In the genomic region with DNA sequence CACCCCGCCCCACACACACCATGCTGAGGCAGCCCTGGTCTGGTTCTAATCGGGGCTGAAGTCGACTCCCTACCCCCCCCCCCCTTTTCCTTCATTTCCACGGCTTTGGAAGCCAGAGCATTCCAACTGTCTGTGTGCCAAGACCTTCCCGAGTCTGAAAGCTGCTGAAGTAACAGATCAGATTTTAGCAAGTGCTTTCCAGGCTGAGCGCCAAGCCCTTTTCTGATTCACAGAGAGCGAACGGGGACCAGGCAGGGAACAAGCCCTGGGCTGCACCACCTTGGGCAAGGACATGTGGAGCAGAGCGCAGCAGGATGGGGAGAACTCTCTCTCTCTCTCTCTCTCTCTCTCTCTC, we compare ENCODE assay signal across 9 mouse cellular contexts. TPM values are rescaled to one million over a fixed set of nuclear protein-coding genes. Genes with fewer than 3 reads are reported as not detected.
A peak's percentile ranks its signal among the peaks of the same experiment; 100 is the strongest.
DNase-seq lines count a peak whose midpoint lies in the region; ATAC-seq and TF ChIP-seq lines count a peak whose summit lies in the region.
"Had no signal": no experiment of that assay in that cellular context is flagged by ENCODE, and none has a peak within 500 bp of the region (broad histone marks: within the 10 kb centered on the region; RNA-seq: fewer than 3 reads in every experiment).

No protein-coding gene starts in this region.

- H3K4me3 ChIP-seq in intestine, embryonic 15.5 days (replicated peaks), result no peak overlapping the region
- peak overlapping the region; percentile 64 for H3K4me3 ChIP-seq in midbrain, embryonic 16.5 days (ENCODE audit: low read depth, low read length)
- no peak overlapping the region for H3K4me3 ChIP-seq in thymus, adult 2 months (ENCODE audit: control insufficient read depth, insufficient read depth, low read length)

- peaks cover 35% of the 10 kb centered on the region for H3K27me3 ChIP-seq in intestine, embryonic 15.5 days (replicated peaks)
- peaks cover 5% of the 10 kb centered on the region for H3K27me3 ChIP-seq in midbrain, embryonic 16.5 days (ENCODE audit: control insufficient read depth, insufficient read depth, low read depth, low read length)
- peaks cover 10% of the 10 kb centered on the region; the same call in 1 of the 2 replicates for H3K27me3 ChIP-seq in thymus, adult 2 months (ENCODE audit: control insufficient read depth, insufficient read depth, low read length)

- no peaks in the 10 kb centered on the region for H3K9me3 ChIP-seq in intestine, embryonic 15.5 days
- no peaks in the 10 kb centered on the region for H3K9me3 ChIP-seq in midbrain, embryonic 16.5 days (replicated peaks; ENCODE audit: control insufficient read depth, low read length, poor library complexity, severe bottlenecking)

- 5% methylated on average over 9 of the region's 9 CpGs for WGBS in intestine, embryonic 15.5 days
- WGBS in midbrain, embryonic 16.5 days, result 2% methylated on average over 9 of the region's 9 CpGs
- 26% methylated on average over 9 of the region's 9 CpGs for WGBS in thymus, adult 2 months

- peaks cover 4% of the 10 kb centered on the region; the same call in 1 of the 2 replicates for H3K36me3 ChIP-seq in intestine, embryonic 15.5 days
- H3K36me3 ChIP-seq in midbrain, embryonic 16.5 days (ENCODE audit: control insufficient read depth, insufficient read depth, low read length), result peaks cover 10% of the 10 kb centered on the region
- peaks cover 12% of the 10 kb centered on the region for H3K36me3 ChIP-seq in thymus, adult 2 months (ENCODE audit: control insufficient read depth, insufficient read depth, low read length)

- DNase-seq in cerebellum, adult 11 months, result peak; percentile 37
- DNase-seq in cerebellum, adult 9-10 months, result no peak
- DNase-seq in cerebellum, postnatal 4 days (ENCODE audit: low spot score in 2 of 2), result peak; percentile 43 to 76
- peak; percentile 75 to 91 for DNase-seq in gastrocnemius, postnatal 4 days (ENCODE audit: low spot score in 2 of 2)
- peak; percentile 28 to 90 for DNase-seq in left cerebral cortex, adult 8-10 months (ENCODE audit: low spot score in 2 of 2)
- no peak for DNase-seq in thymus, adult 2 months

- TF ChIP-seq CTCF in thymus, adult 2 months (IDR thresholded peaks at IDR 0.05; ENCODE audit: borderline replicate concordance, control insufficient read depth, extremely low read depth, insufficient read depth, low read length, poor library complexity), result no peak

- no peak for ATAC-seq in intestine, embryonic 15.5 days
- ATAC-seq in midbrain, embryonic 16.5 days, result peak; percentile 36

- H3K27ac ChIP-seq in intestine, embryonic 15.5 days, result no peak overlapping the region
- no peak overlapping the region; the same call in 1 of the 2 replicates for H3K27ac ChIP-seq in midbrain, embryonic 16.5 days (ENCODE audit: low read length)
- H3K27ac ChIP-seq in thymus, adult 2 months (ENCODE audit: control insufficient read depth, insufficient read depth, low read length), result no peak overlapping the region

- TF ChIP-seq POLR2A in thymus, adult 2 months (IDR thresholded peaks at IDR 0.05; ENCODE audit: control insufficient read depth, extremely low read depth, insufficient read depth, low read length, poor library complexity), result no peak

- peak overlapping the region; percentile 98; the same call in 1 of the 2 replicates for H3K4me2 ChIP-seq in intestine, embryonic 15.5 days (replicated peaks)
- H3K4me2 ChIP-seq in midbrain, embryonic 16.5 days (ENCODE audit: low read length), result peak overlapping the region; percentile 93

- peaks cover 25% of the 10 kb centered on the region for H3K4me1 ChIP-seq in intestine, embryonic 15.5 days (replicated peaks)
- H3K4me1 ChIP-seq in midbrain, embryonic 16.5 days (ENCODE audit: control insufficient read depth, insufficient read depth, low read length), result peaks cover 28% of the 10 kb centered on the region
- peaks cover 15% of the 10 kb centered on the region for H3K4me1 ChIP-seq in thymus, adult 2 months (replicated peaks; ENCODE audit: control insufficient read depth, insufficient read depth, low read length)

- no peak overlapping the region for H3K9ac ChIP-seq in intestine, embryonic 15.5 days
- H3K9ac ChIP-seq in midbrain, embryonic 16.5 days (ENCODE audit: low read depth, low read length), result peak overlapping the region; percentile 28; the same call in 1 of the 2 replicates

RNA-seq across cellular contexts. Expression of a gene that starts 1.1 kb away (rescaled TPM):
- total RNA-seq in gastrocnemius, postnatal 4 days (2021), result 10 to 100 TPM; 19.9 to 21.2 TPM
- 1.9 and 2.4 TPM in 2 replicates for polyA plus RNA-seq in intestine, embryonic 15.5 days (2015; fragmentation: Nextera tagmentation; extraction: Ambion mirVana)
- 1 to 10 TPM; 2.2 to 3.9 (median 3.0) TPM for total RNA-seq in left cerebral cortex, adult 8-10 months (2022)
- polyA plus RNA-seq in midbrain, embryonic 16.5 days (2015; fragmentation: Nextera tagmentation; extraction: Ambion mirVana), result 2.7 and 4.8 TPM in 2 replicates
- polyA plus RNA-seq in thymus, adult 2 months (2012; rRNA removed), result 0.15 and 0.23 TPM in 2 replicates
- polyA plus RNA-seq: small intestine, adult 2 months had no signal

RNA-seq across cellular contexts. Expression of a gene that starts 16.9 kb away (rescaled TPM):
- total RNA-seq in gastrocnemius, postnatal 4 days (2021), result 100 to 1,000 TPM; 331 to 334 TPM
- 950 and 1,035 TPM in 2 replicates for polyA plus RNA-seq in intestine, embryonic 15.5 days (2015; fragmentation: Nextera tagmentation; extraction: Ambion mirVana)
- total RNA-seq in left cerebral cortex, adult 8-10 months (2022), result 100 to 1,000 TPM; 184 to 202 (median 195) TPM
- 349 and 380 TPM in 2 replicates for polyA plus RNA-seq in midbrain, embryonic 16.5 days (2015; fragmentation: Nextera tagmentation; extraction: Ambion mirVana)
- 166 and 186 TPM in 2 replicates for polyA plus RNA-seq in thymus, adult 2 months (2012; rRNA removed)

RNA-seq across cellular contexts. Expression of a gene that starts 57.3 kb away (rescaled TPM):
- total RNA-seq in gastrocnemius, postnatal 4 days (2021), result not detected
- 0.21 and 0.26 TPM in 2 replicates for polyA plus RNA-seq in intestine, embryonic 15.5 days (2015; fragmentation: Nextera tagmentation; extraction: Ambion mirVana)
- not detected for total RNA-seq in left cerebral cortex, adult 8-10 months (2022)
- polyA plus RNA-seq in midbrain, embryonic 16.5 days (2015; fragmentation: Nextera tagmentation; extraction: Ambion mirVana), result 0.85 and 0.89 TPM in 2 replicates
- 0.08 TPM in 2 replicates for polyA plus RNA-seq in thymus, adult 2 months (2012; rRNA removed)
- polyA plus RNA-seq: small intestine, adult 2 months had no signal

Comparison
In these comparisons a context has a peak if more than half of its experiments do, and no peak if none do; other contexts are left out.
1. DNase-seq: peak in cerebellum, adult 11 months (single experiment), cerebellum, postnatal 4 days (2 of 2), gastrocnemius, postnatal 4 days (2 of 2) and left cerebral cortex, adult 8-10 months (2 of 2); none in cerebellum, adult 9-10 months (single experiment) and thymus, adult 2 months (single experiment).